Mouse (Mus musculus): ENCODE data around the gene Rin2. TPM values are rescaled to one million over a fixed set of nuclear protein-coding genes. Genes with fewer than 3 reads are reported as not detected.
A peak's percentile ranks its signal among the peaks of the same experiment; 100 is the strongest.

The Rin2 gene
- polyA plus RNA-seq, 1 experiment from 2014 or later: 2.0 TPM

DNA sequence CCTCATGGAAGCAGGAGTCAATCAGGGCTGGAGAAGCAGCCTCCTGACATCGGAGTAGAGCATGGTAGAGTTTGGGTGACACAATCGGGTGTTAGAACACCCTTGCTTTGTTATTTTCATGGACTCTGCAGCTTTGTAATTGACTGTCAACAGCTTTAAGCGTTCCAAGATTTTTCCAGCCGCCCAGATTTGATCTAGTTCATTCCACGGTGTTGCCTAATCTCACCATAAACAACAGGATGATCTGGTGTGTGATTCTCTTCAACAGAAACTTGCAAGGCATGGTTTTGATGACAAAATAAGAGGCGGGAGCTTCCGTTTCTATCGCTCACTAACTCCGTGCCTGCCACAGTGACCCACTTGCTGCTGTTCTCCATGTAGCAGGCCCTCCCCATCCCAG, 180.8 kb downstream of the Rin2 start:
- Histone ChIP-seq H3K36me3 (replicated peaks) (no peaks in the 10 kb centered on the region), H3K4me2 (no peak overlapping the region), H3K4me1 (replicated peaks) (peaks cover 10% of the 10 kb centered on the region; the same call in 1 of the 2 replicates), H3K9me3 (replicated peaks) (no peaks in the 10 kb centered on the region), H3K27me3 (no peaks in the 10 kb centered on the region), H3K27ac (replicated peaks) (no peak overlapping the region), H3K4me3 (replicated peaks) (no peak overlapping the region), H3K9ac (no peak overlapping the region)
- no peak for ATAC-seq (ENCODE audit: insufficient read depth)
- 65% methylated on average over 9 of the region's 9 CpGs for WGBS (ENCODE audit: insufficient replicate concordance)

DNA sequence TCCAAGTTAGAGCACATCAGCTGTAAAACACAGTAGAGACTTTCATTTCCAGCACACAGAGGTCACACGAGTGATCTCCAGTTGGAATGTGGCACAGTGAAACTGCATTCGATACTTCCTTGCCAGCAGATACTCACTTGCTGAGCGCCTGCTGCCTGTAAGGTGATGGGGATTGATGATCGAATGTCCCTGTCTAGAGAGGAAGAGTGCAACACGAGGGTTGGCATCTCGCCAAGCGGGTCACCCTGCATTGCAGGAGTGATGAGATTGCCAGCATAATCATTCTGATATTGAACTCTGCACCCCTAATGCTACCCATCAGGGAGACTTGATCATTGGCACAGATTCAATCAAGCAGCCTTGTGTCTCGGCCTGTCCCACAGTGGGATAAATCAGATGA, 182.8 kb downstream of the Rin2 start:
- 64% methylated on average over 8 of the region's 8 CpGs for WGBS (ENCODE audit: insufficient replicate concordance)
- no peak overlapping the region for H3K9ac ChIP-seq

DNA sequence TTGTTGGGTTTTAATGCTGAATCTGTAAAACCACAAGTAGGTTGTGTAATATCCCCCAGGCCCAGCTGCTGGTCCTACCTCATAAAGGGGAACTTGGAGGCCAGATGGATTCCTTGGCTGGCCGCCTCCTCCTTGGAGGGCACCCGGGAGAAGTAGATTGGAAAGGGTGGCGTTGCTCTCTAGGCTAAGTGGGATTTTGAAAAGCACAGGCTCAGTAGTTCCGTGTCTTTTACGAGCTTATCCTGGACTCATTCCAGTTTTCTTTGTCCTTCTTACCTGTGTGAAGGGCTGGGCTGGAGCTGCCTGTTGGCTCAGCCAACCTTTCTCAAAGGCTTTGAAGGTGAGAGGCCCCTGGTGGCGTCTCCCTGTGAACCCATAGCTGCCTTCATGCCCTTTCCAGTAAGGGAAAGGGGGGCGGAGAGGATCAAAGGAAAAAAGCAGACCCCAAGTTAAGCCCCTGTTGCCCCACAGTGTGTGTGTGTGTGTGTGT, 184.5 kb downstream of the Rin2 start:
- no peak overlapping the region for H3K4me3 ChIP-seq (replicated peaks)
- H3K36me3 ChIP-seq (replicated peaks): no peaks in the 10 kb centered on the region
- H3K27me3 ChIP-seq: no peaks in the 10 kb centered on the region
- no peak for ATAC-seq (ENCODE audit: insufficient read depth)
- no peaks in the 10 kb centered on the region for H3K9me3 ChIP-seq (replicated peaks)
- no peak overlapping the region for H3K9ac ChIP-seq
- 35% methylated on average over 7 of the region's 7 CpGs for WGBS (ENCODE audit: insufficient replicate concordance)
- H3K27ac ChIP-seq (replicated peaks): no peak overlapping the region
- H3K4me2 ChIP-seq: no peak overlapping the region
- peaks cover 10% of the 10 kb centered on the region; the same call in 1 of the 2 replicates for H3K4me1 ChIP-seq (replicated peaks)

More for the DNA sequence above, 182.8 kb downstream of the Rin2 start:
- no peak for ATAC-seq (ENCODE audit: insufficient read depth)
- H3K36me3 ChIP-seq (replicated peaks): no peaks in the 10 kb centered on the region
- no peak overlapping the region for H3K4me2 ChIP-seq
- H3K4me3 ChIP-seq (replicated peaks): no peak overlapping the region
- H3K27me3 ChIP-seq: no peaks in the 10 kb centered on the region
- H3K9me3 ChIP-seq (replicated peaks): no peaks in the 10 kb centered on the region
- H3K27ac ChIP-seq (replicated peaks): no peak overlapping the region
- peaks cover 10% of the 10 kb centered on the region; the same call in 1 of the 2 replicates for H3K4me1 ChIP-seq (replicated peaks)

DNA sequence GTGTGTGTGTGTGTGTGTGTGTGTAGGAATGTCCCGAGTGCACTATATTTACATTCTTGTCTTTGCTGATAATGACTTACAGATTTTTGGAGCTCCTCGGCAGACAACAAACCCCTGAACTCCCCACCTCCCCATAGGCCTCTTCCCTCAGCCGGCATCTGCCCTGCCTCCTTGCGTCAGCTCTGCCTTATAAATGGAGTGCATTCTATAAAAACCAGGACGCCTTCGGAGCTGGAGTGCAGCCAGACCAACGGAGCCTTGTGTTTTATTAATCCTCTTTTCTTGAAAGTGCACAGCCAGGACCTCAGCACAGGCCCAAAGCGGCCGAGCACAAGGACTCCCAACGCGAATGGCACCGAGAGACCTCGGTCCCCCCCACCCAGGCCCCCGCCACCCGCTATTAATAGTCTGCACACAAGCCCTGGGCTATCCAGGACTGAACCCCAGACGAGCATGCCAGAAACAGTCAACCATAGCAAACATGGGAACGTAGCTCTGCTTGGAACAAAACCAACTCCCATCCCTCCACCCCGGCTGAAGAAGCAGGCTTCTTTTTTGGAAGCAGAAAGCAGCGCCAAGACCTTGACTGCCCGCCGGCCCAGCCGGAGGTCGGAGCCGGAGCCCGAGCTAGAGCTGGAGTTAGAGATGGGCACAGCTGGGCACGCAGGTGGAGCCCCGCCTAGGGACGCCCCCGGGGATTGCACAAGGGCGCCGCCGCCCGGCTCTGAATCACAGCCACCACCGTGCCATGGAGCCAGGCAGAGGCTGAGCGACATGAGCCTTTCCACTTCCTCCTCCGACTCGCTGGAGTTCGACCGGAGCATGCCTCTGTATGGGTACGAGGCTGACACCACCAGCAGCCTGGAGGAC, 185.2 kb downstream of the Rin2 start:
- ATAC-seq (ENCODE audit: insufficient read depth): peak; percentile 53; the same call in 1 of the 2 replicates
- H3K9ac ChIP-seq: no peak overlapping the region
- H3K9me3 ChIP-seq (replicated peaks): no peaks in the 10 kb centered on the region

GRCm38 (mm10) chr2:145861193-145862123, 186.4 kb downstream of the Rin2 start:
- Histone ChIP-seq H3K36me3 (replicated peaks) (no peaks in the 10 kb centered on the region), H3K9me3 (replicated peaks) (no peaks in the 10 kb centered on the region), H3K9ac (no peak overlapping the region), H3K4me1 (replicated peaks) (peaks cover 10% of the 10 kb centered on the region; the same call in 1 of the 2 replicates), H3K4me3 (replicated peaks) (no peak overlapping the region), H3K27me3 (no peaks in the 10 kb centered on the region), H3K27ac (replicated peaks) (no peak overlapping the region), H3K4me2 (peak overlapping the region; percentile 52; the same call in 1 of the 2 replicates)
- no peak for ATAC-seq (ENCODE audit: insufficient read depth)
- 56% methylated on average over 8 of the region's 8 CpGs for WGBS (ENCODE audit: insufficient replicate concordance)

More for the DNA sequence above, 185.2 kb downstream of the Rin2 start:
- Histone ChIP-seq H3K4me3 (replicated peaks) (peak overlapping the region; percentile 12; the same call in 1 of the 2 replicates), H3K4me2 (peak overlapping the region; percentile 52), H3K27ac (replicated peaks) (no peak overlapping the region), H3K27me3 (no peaks in the 10 kb centered on the region), H3K36me3 (replicated peaks) (no peaks in the 10 kb centered on the region), H3K4me1 (replicated peaks) (peaks cover 10% of the 10 kb centered on the region; the same call in 1 of the 2 replicates)
- 30% methylated on average over 40 of the region's 40 CpGs for WGBS (ENCODE audit: insufficient replicate concordance)

DNA sequence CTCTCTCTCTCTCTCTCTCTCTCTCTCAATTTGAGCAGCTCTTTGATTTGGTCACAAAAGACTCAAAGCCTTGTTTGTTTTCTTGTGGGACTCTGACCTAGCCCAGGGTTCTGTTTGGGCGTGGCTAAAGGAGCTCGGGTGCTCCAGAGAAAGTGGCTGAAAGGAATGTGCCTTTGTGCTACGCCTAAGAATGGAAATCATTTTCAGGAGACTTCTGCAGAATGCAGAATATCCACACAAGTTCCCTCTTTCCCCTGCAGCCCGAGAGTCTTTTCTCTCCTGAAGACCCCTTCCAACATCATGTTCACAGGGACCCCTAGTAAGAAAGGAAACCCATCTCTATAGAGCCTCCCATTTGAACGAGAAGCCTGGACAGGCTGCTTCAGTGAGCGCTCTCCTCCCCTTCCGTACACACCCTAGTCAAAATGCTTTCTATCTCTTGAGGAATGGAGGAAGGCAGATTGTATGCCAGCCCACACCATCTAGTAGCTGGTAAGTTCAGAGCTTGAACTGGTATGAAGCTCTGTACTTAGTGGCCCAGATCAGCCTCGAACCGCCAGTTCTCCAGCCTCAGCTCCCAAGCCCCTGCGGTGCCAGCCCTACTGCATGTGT, 187.3 kb downstream of the Rin2 start:
- H3K36me3 ChIP-seq (replicated peaks): no peaks in the 10 kb centered on the region

DNA sequence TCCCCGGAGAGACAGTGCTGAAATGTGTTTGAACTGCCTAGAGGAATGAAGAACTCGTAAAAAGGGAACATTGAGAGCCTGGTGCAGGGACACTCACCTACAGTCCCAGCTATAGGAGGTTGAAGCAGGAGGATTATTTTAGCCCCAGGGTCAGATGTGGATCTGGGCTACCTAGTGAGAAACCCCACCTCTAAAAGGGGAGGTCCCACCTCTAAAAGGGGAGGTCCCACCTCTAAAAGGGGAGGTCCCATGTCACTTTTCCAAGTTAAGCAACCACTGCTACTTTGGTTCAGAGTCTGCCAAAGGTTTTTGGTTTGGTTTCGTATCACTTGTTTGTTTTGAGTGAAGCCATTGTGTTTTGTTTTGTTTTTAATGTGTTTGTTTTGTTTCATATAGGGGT, 190.3 kb downstream of the Rin2 start:
- H3K9ac ChIP-seq: no peak overlapping the region
- 66% methylated on average over 3 of the region's 3 CpGs for WGBS (ENCODE audit: insufficient replicate concordance)
- no peak for ATAC-seq (ENCODE audit: insufficient read depth)
- no peak overlapping the region for H3K4me3 ChIP-seq (replicated peaks)
- H3K4me1 ChIP-seq (replicated peaks): no peaks in the 10 kb centered on the region
- H3K4me2 ChIP-seq: no peak overlapping the region
- H3K27me3 ChIP-seq: no peaks in the 10 kb centered on the region
- H3K27ac ChIP-seq (replicated peaks): no peak overlapping the region
- H3K9me3 ChIP-seq (replicated peaks): no peaks in the 10 kb centered on the region
- H3K36me3 ChIP-seq (replicated peaks): no peaks in the 10 kb centered on the region

More for the DNA sequence above, 187.3 kb downstream of the Rin2 start:
- no peaks in the 10 kb centered on the region for H3K27me3 ChIP-seq
- no peak overlapping the region for H3K27ac ChIP-seq (replicated peaks)
- no peak for ATAC-seq (ENCODE audit: insufficient read depth)
- 58% methylated on average over 10 of the region's 10 CpGs for WGBS (ENCODE audit: insufficient replicate concordance)
- H3K4me3 ChIP-seq (replicated peaks): no peak overlapping the region
- no peak overlapping the region for H3K4me2 ChIP-seq
- peaks cover 10% of the 10 kb centered on the region; the same call in 1 of the 2 replicates for H3K4me1 ChIP-seq (replicated peaks)
- H3K9me3 ChIP-seq (replicated peaks): no peaks in the 10 kb centered on the region
- no peak overlapping the region for H3K9ac ChIP-seq

DNA sequence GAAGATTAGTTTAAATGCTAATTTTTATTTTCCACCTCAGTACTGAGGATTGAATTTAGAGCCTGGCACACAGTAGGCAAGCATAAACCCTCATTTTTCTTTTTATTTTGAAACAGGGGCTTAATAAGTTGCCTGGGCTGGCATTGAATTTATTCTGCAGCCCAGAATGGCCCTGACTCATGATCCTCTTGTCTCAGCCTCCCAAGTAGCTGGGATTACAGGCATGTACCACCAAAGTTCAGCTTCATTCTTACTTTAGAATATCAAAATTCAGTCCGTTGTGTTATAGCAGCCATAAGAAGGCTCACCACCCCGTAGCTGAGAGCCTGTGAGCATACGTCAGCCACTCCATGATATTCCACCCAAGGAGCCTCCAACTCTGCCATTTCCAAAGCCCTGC, 191.2 kb downstream of the Rin2 start:
- Histone ChIP-seq H3K4me2 (no peak overlapping the region), H3K27me3 (no peaks in the 10 kb centered on the region), H3K9me3 (replicated peaks) (no peaks in the 10 kb centered on the region), H3K27ac (replicated peaks) (no peak overlapping the region), H3K36me3 (replicated peaks) (no peaks in the 10 kb centered on the region), H3K9ac (no peak overlapping the region), H3K4me3 (replicated peaks) (no peak overlapping the region), H3K4me1 (replicated peaks) (no peaks in the 10 kb centered on the region)
- ATAC-seq (ENCODE audit: insufficient read depth): no peak
- WGBS (ENCODE audit: insufficient replicate concordance): 80% methylated on average over 3 of the region's 3 CpGs

DNA sequence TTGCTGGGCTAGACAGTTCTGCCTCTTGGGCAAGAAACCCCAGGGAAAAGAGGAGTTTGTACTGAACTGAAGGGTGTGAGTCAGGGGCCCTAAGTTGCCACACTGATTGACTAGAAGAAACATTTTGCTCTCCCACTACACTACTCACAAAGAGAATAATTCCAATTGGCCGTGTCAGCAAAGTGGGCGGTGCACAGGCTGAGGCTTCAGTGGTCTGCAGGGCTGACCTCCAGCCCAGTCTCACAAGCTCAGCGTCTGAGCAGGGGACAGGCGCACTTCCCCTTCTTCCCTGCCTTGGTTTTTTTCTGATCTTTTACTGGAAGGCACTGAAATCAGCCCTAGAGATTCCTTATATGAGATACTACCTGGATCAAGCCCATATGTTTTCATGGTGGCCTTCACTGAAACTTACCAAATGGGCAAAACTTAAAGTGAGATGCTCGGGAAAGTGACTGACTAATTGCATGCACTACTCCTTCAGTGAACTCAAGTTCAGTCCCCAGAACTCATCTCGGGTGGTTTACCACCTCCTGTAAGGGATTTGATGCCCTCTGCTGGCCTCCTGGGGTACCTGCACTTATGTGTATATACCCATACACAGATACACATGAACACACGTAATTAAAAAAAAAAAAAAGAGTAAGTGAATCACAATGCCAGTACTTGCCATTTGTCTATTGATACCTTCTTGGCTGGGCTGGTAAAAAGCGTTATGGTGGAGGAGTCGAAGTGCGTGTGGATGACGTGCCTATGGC, 191.9 kb downstream of the Rin2 start:
- Histone ChIP-seq H3K4me1 (replicated peaks) (no peaks in the 10 kb centered on the region), H3K27ac (replicated peaks) (no peak overlapping the region), H3K4me2 (no peak overlapping the region), H3K36me3 (replicated peaks) (no peaks in the 10 kb centered on the region), H3K27me3 (no peaks in the 10 kb centered on the region), H3K4me3 (replicated peaks) (no peak overlapping the region), H3K9ac (no peak overlapping the region), H3K9me3 (replicated peaks) (no peaks in the 10 kb centered on the region)
- 70% methylated on average over 11 of the region's 11 CpGs for WGBS (ENCODE audit: insufficient replicate concordance)
- no peak for ATAC-seq (ENCODE audit: insufficient read depth)

DNA sequence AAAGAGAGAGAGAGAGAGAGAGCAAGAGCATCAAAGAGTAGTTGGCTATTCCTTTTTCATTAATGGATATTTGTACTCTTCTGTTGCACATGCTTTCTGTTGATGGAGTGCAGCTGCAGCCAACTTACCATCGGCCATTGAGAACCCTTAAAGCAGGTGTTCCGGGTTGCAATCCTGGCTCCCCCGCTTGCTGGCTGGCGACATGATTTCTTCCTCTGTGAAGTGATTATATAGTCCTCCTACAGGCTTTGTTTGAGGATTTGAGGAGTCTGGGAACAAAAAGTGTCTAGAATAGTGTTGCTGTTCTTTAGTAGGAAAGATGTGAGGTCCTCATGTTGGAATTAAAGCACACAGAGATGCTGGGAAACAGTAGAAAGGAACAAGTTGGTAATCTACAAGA, 196.3 kb downstream of the Rin2 start:
- H3K9me3 ChIP-seq (replicated peaks): no peaks in the 10 kb centered on the region
- 79% methylated on average over 4 of the region's 4 CpGs for WGBS (ENCODE audit: insufficient replicate concordance)
- no peaks in the 10 kb centered on the region for H3K27me3 ChIP-seq
- H3K4me1 ChIP-seq (replicated peaks): no peaks in the 10 kb centered on the region
- ATAC-seq (ENCODE audit: insufficient read depth): no peak
- no peaks in the 10 kb centered on the region for H3K36me3 ChIP-seq (replicated peaks)
- H3K27ac ChIP-seq (replicated peaks): no peak overlapping the region
- no peak overlapping the region for H3K9ac ChIP-seq
- no peak overlapping the region for H3K4me3 ChIP-seq (replicated peaks)
- H3K4me2 ChIP-seq: no peak overlapping the region
